Mouse (Mus musculus) stomach, postnatal 0 days (tissue): ENCODE data around the gene Morn4.

Experiments
- CTCF ChIP-seq: IDR thresholded peaks from 2 replicates; pipeline ENCODE4 v1.5.1; 2016; ENCODE audit warnings: antibody characterized with exemption, low read depth, mild to moderate bottlenecking, moderate library complexity
- EP300 ChIP-seq: optimal IDR thresholded peaks from 2 replicates; pipeline ENCODE3; 2016; ENCODE audit warnings: antibody characterized with exemption

DNA sequence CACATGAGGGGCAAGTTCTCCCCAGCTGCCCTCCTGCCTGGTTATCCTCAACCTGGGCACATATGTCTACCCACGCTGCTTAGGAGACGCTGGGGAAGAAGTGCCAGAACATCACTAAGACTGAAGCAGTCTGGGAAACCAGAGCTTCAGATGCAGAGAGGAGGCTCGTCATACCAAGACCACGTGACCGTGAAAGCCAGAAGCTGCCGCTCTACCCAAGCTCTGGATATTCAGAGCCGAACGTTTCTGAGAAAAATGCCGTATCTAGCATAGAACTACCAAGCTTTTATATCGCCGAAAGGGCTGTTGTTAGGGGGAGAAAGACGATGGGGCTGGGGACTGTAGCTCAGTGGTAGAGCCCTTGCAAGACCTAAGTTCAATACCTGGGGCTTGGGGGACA, 47.8 kb downstream of the Morn4 start:
- TF ChIP-seq CTCF: no peak
- no peak for TF ChIP-seq EP300
